Comparison of ENCODE assay signal across 8 mouse cellular contexts in genomic region chr6:128035930-128036309, GRCm38 (mm10).
A peak's percentile ranks its signal among the peaks of the same experiment; 100 is the strongest.
DNase-seq lines count a peak whose midpoint lies in the region; ATAC-seq and TF ChIP-seq lines count a peak whose summit lies in the region.

No protein-coding gene starts in this region.

- WGBS in hindbrain, postnatal 0 days: 8% methylated on average over 4 of the region's 4 CpGs
- WGBS in neural tube, embryonic 13.5 days: 10% methylated on average over 4 of the region's 4 CpGs

- H3K36me3 ChIP-seq in hindbrain, postnatal 0 days (ENCODE audit: insufficient read depth, low read length): no peaks in the 10 kb centered on the region
- no peaks in the 10 kb centered on the region for H3K36me3 ChIP-seq in neural tube, embryonic 13.5 days

- H3K27me3 ChIP-seq in hindbrain, postnatal 0 days (ENCODE audit: insufficient read depth, low read length): no peaks in the 10 kb centered on the region
- peaks cover 30% of the 10 kb centered on the region for H3K27me3 ChIP-seq in neural tube, embryonic 13.5 days

- ATAC-seq in hindbrain, postnatal 0 days: peak; percentile 8; the same call in 1 of the 2 replicates
- peak; percentile 15 for ATAC-seq in neural tube, embryonic 13.5 days (ENCODE audit: low read depth)

- peaks cover 20% of the 10 kb centered on the region; the same call in 1 of the 2 replicates for H3K4me1 ChIP-seq in hindbrain, postnatal 0 days (ENCODE audit: insufficient read depth, low read length)
- H3K4me1 ChIP-seq in neural tube, embryonic 13.5 days (replicated peaks): peaks cover 46% of the 10 kb centered on the region

- H3K4me3 ChIP-seq in hindbrain, postnatal 0 days (ENCODE audit: low read length): peak overlapping the region; percentile 56
- H3K4me3 ChIP-seq in neural tube, embryonic 13.5 days: peak overlapping the region; percentile 55

- TF ChIP-seq CTCF in hindbrain, postnatal 0 days (IDR thresholded peaks at IDR 0.05; ENCODE audit: low read depth): peak; percentile 47

- peak overlapping the region; percentile 97 for H3K4me2 ChIP-seq in hindbrain, postnatal 0 days (ENCODE audit: low read depth, low read length)
- peak overlapping the region; percentile 94 for H3K4me2 ChIP-seq in neural tube, embryonic 13.5 days

- no peaks in the 10 kb centered on the region for H3K9me3 ChIP-seq in hindbrain, postnatal 0 days (ENCODE audit: low read length)
- H3K9me3 ChIP-seq in neural tube, embryonic 13.5 days: no peaks in the 10 kb centered on the region

- peak; percentile 62 for DNase-seq in embryo, embryonic 10.5 days (ENCODE audit: low spot score)
- DNase-seq in embryo, embryonic 10 days (ENCODE audit: low spot score): no peak
- peak; percentile 37 for DNase-seq in right cerebral cortex, postnatal 4 days
- no peak for DNase-seq in right cerebral cortex, postnatal 36 days (ENCODE audit: low spot score in 2 of 2)
- no peak for DNase-seq in hindbrain, postnatal 0 days (ENCODE audit: low spot score)
- no peak for DNase-seq in B cell, adult 2 months
- DNase-seq in ovary, postnatal 10 days (ENCODE audit: low spot score): no peak

- H3K27ac ChIP-seq in hindbrain, postnatal 0 days: peak overlapping the region; percentile 80
- H3K27ac ChIP-seq in neural tube, embryonic 13.5 days (replicated peaks): peak overlapping the region; percentile 72; the same call in 1 of the 2 replicates

- H3K9ac ChIP-seq in hindbrain, postnatal 0 days (replicated peaks; ENCODE audit: low read length): peak overlapping the region; percentile 68
- peak overlapping the region; percentile 74 for H3K9ac ChIP-seq in neural tube, embryonic 13.5 days

Comparison
In these comparisons a context has a peak if more than half of its experiments do, and no peak if none do; other contexts are left out.
1. DNase-seq: peak in embryo, embryonic 10.5 days (single experiment) and right cerebral cortex, postnatal 4 days (single experiment); none in embryo, embryonic 10 days (single experiment), right cerebral cortex, postnatal 36 days (0 of 2), hindbrain, postnatal 0 days (single experiment), B cell, adult 2 months (0 of 2) and ovary, postnatal 10 days (single experiment).